Mouse (Mus musculus) c-Kit-positive CD71-positive TER-119-negative erythroid progenitor cells, embryonic 14.5 days (primary cell): Measurements from ENCODE around the gene Olfr448.

Experiments
- DNase-seq: peaks from one replicate; pipeline ENCODE4 v3.0.0-alpha.2; 2013; ENCODE audit warnings: low read depth

Olfr448 gene

GRCm38 (mm10) chr6:42890141-42890540, at the start of gene Olfr448:
Gene Olfr448, plus strand, starts transcription at chr6:42890441.
- no peak for DNase-seq

GRCm38 (mm10) chr6:42860222-42860819, 29.9 kb upstream of the Olfr448 start:
- peak; percentile 30 for DNase-seq

GRCm38 (mm10) chr6:42869695-42870094, 20.5 kb upstream of the Olfr448 start:
- DNase-seq = no peak

DNA sequence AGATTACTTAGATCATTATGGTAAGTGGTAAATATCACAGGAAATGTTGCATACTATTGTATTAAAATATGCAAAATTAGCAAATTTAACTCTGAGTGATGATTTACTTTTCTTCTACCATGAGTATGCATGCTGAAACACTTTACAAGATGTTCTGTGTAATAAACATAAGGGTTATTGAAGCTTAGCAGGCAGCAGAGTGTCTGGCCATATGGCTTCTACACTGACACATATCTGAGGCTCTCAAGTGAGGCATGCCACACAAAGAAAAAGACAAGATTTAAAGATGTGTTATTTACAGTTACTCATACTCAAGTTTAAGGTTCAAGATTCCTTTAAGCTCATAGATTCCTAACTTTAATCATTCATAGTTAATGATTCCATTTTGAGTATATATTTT, 13.9 kb upstream of the Olfr448 start:
- DNase-seq = no peak

- DNase-seq = no peak
Measured at GRCm38 (mm10) chr6:42900345-42900744, 10.1 kb downstream of the Olfr448 start.

GRCm38 (mm10) chr6:42908578-42908977, 18.3 kb downstream of the Olfr448 start, which contains the start of gene Olfr447:
Gene Olfr447, plus strand, starts transcription at chr6:42908878.
- no peak for DNase-seq

GRCm38 (mm10) chr6:42921077-42921476, 30.8 kb downstream of the Olfr448 start, which contains the start of gene Olfr446:
Gene Olfr446, plus strand, starts transcription at chr6:42921377.
- no peak for DNase-seq
